Mouse (Mus musculus) splenic B cell, adult 2 months (primary cell): ENCODE measurements around the gene Oxa1l.
"Not testable (repeated sequence)": the region's sequence is repeated elsewhere in the genome, so short reads cannot be mapped to it uniquely, and the experiment has no call there.

ENCODE experiments used
- DNase-seq: peaks from one replicate; pipeline ENCODE4 v3.0.0-alpha.2; 2011; ENCODE audit warnings: low read depth, low spot score
- H3K27me3 ChIP-seq: 2 replicates; pipeline ENCODE4 v1.6.1; 2012; ENCODE audit warnings: mild to moderate bottlenecking, low read length, moderate library complexity, mixed read lengths; ENCODE audit not compliant: control insufficient read depth, poor library complexity, insufficient read depth, severe bottlenecking
- H3K36me3 ChIP-seq: 2 replicates; pipeline ENCODE4 v1.6.1; 2012; ENCODE audit warnings: mild to moderate bottlenecking, low read length, moderate library complexity, mixed read lengths; ENCODE audit not compliant: control insufficient read depth, poor library complexity, insufficient read depth, severe bottlenecking

Oxa1l gene

DNA sequence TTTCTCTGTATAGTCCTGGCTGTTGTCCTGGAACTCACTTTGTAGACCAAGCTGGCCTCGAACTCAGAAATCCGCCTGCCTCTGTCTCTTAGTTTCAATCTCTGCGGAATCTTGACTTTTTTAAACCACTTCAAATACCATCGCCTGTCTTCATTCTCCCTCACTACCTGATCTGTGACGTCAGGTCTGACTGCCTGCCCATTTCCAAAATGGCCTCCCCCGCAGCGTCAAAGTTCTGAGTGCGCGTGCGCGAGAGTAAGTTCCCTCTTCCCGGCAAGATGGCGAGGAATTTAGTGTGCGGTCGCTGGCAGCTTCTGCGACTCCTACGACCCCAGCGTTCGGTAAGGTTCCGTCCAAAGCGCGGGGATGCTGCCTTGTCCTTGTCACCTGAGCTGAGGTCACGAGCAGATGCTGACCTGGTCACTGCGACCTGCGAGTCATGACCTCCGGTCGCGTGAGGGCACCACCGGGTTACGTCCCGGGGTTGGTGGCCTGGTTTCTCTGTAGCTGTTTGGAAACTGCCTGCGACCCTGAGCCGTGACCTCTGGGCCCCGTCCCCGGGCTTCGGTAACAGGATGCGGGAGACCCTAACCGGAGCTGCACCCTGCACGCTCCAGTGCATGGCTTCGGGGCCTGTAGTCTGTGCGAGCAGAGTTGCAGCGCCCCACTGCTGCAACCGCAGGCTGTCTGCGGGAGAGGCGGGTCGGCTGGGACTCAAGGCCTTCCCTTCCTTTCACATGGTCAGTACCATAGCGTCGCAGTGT lies at the start of gene Oxa1l:
TSS of gene Oxa1l (plus strand) at position 258 of the 764 bp plus-strand sequence.
- H3K27me3 ChIP-seq, result no peaks in the 10 kb centered on the region; the same call in 1 of the 2 replicates
- H3K36me3 ChIP-seq, result 0 out of 2 replicates have a peak, but pooled peaks cover 2% of the 10 kb centered on the region
- DNase-seq, result peak; percentile 97

DNA sequence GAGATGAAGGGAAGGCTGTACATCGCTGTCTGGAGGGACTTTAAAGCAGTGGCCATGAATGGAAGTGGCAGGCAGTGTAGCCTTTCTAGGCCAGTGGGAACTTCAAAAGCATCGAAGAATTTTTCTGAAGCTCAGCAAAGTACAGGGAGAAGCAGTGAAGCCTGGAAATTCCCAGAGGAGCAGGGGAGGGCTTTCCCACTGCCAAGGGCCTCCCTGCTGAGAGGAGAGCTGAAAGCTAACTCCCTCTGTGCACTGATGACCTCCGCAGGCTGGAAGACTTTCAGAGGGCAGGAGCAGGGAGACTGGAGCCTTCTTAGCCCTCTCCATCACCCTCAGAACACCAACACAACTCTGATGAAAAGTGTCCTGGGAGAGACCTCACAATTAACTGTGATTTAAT lies 48.9 kb upstream of the Oxa1l start:
- no peak for DNase-seq
- Histone ChIP-seq H3K36me3 (no peaks in the 10 kb centered on the region), H3K27me3 (no peaks in the 10 kb centered on the region; the same call in 1 of the 2 replicates)

DNA sequence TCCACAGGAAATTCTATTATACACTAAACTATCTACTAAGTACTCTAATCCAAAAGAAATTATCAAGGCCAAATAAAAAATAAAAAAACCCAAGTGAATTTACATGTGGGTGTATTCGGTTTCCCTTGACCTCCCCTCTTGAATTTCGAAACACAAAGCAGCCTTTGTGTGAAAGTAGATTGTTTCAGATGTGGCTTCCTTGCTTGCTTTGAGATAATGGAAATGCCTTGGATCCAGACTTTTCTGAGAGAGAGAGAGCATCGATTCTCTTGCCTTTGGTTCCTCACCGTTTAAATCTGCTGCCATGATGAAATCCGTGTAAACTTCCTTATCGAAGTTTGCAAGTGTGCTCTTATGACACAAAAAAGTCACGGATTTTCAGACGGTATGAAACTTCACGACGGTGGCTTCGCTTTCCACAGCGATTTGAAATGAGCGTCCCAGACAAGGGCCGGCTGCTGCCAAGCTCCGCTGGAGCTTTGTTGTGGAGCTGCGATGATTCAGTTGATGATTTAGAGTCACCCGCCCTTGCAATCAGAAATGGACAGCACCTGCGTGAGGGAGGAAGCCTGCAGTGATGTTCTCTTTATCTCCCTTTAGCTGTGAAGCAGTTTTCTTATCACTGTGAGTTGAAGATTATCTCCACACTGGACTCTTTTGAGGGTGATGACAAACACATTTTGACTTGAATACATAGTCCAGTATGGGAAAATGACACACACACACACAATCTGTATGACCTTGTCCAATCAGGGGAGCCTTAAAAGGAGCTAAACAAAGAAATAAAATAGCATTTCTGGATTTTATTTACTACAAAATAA lies 38.9 kb upstream of the Oxa1l start:
- no peaks in the 10 kb centered on the region for H3K36me3 ChIP-seq
- no peak for DNase-seq
- H3K27me3 ChIP-seq, result no peaks in the 10 kb centered on the region

DNA sequence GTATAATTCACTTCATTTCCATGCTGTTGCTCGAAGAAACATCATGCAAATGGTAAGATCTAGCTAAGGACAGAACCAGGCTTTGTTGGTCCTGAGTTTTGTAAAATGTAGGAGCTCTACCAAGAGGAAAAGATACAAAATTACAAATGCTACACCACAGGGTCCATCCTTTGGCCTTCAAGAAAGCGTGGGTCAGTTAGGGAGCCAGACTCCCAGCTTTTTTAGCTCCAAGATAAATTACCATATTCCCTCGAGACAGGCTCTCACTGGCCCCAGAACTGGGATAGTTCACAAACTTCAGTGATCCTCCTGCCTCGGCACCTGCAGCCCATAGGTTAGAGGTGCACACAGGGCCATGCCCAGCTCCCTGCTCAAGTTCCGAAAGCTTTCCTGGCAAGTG lies 36.1 kb upstream of the Oxa1l start:
- Histone ChIP-seq H3K36me3 (no peaks in the 10 kb centered on the region), H3K27me3 (no peaks in the 10 kb centered on the region)
- no peak for DNase-seq

DNA sequence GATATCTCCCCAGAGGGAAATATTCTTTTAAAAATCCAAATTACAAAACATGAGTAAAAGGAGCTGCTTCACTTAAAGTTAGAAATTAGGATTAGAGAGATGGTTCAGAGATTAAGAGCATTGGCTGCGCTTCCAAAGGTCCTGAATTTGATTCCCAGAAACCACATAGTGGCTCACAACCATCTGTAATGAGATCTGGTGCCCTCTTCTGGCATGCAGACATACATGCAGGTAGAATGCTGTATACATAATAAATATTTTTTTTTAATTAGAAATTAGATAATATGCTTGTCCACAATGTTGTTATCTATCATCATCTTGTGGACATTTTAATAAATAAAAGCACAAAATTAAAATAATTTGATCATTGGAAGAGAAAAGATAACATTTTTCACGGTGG lies 32.1 kb upstream of the Oxa1l start:
- Histone ChIP-seq H3K27me3 (no peaks in the 10 kb centered on the region), H3K36me3 (no peaks in the 10 kb centered on the region)
- DNase-seq, result peak; percentile 11

DNA sequence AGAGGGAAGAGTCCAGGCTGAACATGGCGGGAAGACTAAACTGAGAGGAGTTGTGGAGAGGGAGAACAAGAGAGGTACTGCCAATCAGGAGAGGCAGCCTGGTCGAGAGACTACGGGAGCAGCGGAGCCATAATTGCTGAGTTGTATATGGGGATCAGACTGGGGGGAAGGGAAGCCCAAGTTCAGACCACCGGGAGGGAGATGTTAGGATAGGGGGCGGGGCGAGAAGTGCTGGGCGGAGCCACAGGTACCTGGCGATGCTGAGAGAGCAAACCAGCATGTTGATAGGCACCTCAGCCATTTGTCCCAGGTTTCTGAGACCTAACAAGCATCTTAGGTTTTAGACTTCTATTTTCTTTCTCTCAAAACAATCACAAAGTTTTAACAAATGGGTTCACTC lies 31.4 kb upstream of the Oxa1l start:
- Histone ChIP-seq H3K27me3 (no peaks in the 10 kb centered on the region), H3K36me3 (no peaks in the 10 kb centered on the region)
- no peak for DNase-seq

DNA sequence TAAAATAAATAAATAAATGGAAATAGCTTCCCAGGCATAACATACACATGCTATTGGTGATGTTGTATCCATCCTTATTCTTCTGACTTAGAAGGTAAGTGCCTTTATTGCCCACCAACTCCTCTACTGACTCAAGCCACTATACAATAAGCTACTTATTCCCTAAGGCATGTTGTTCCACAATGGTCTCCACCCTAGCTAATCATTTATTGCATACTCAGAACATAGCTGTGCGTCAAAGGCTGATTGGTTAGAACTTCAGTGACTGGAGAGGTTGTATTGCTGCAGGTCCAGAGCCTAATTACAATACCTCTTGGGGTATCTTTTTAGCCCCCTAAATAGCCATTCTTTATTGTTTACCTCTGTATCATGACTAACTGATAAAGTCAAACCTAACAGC lies 29.5 kb upstream of the Oxa1l start:
- no peaks in the 10 kb centered on the region for H3K36me3 ChIP-seq
- no peaks in the 10 kb centered on the region for H3K27me3 ChIP-seq

DNA sequence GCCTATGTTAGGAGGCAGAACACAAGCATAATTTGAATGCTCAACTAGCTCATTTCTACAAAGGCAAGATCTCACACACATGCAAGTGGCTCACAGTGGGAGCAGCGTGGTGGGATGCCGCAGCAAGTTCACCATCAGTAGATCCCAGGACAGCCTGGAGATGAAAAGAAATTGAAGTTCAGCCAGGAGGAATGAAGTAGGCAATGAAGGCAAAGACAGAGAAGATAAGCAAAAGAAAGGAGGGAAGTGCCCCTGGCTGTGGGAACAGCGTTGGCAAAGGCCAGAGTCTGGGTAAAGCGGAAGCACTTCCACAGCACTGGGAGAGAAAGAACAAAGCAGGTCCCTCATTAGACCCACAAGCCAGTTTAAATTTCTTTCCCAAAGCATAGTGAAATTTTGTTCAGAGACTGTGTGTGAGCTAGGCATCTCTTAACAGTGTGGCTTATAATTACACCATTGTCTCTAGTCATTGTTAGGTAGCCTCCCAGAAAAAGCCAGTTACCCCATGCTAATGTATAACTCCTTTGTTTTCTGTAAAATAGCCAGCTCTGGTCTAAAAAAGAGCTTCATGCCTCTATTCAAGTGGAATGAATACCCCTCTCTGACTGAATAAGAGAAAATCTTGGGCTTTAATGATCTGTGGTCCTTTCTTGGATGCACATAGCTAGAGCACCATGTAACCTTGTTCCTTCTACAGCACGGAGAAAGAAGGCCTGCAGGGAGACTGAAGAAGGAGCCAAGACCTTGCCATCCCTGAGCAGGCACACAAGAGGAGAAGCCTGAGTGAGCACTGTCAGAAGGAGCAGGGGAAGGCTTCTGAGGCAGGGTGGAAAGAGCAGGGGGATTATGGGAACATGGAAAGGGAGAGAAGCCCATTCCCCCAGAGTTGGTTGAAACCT lies 28.2 kb upstream of the Oxa1l start:
- Histone ChIP-seq H3K27me3 (no peaks in the 10 kb centered on the region), H3K36me3 (no peaks in the 10 kb centered on the region)
- no peak for DNase-seq

More for the DNA sequence above, 29.5 kb upstream of the Oxa1l start:
- DNase-seq, result no peak

DNA sequence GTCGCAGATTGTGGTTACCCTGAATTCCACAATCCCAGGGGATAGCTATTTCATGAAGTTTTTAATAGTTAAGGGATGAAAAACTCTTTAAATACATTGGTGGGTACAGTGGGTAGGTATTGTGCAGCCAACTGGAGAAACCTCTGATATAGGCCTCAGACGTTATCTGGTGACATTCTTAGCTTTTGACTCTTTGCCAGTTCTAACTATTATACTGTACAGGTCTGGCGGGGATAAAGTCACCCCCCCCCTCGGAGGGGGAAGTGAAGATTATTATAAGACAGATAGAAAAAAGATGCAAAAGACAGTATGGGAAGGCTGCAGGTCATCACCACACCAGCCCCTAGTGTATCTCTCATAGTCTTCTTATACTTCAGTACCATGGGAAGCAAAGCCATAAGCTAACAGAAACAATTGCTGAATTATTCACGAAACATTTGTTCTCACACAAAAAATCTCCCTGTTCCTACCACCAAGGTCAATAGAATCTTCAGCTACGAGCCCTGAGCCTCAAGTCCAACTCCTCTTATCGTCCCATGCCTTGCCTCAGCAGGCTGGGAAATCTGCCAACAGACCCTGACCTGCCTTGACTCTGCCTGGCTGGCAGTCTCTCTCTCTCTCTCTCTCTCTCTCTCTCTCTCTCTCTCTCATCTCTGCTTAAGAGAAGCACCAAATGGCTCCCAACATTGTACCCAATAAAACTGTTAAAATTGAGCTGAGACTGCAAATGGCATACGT lies 27.0 kb upstream of the Oxa1l start:
- DNase-seq, result no peak
- Histone ChIP-seq H3K27me3 (no peaks in the 10 kb centered on the region), H3K36me3 (no peaks in the 10 kb centered on the region)

DNA sequence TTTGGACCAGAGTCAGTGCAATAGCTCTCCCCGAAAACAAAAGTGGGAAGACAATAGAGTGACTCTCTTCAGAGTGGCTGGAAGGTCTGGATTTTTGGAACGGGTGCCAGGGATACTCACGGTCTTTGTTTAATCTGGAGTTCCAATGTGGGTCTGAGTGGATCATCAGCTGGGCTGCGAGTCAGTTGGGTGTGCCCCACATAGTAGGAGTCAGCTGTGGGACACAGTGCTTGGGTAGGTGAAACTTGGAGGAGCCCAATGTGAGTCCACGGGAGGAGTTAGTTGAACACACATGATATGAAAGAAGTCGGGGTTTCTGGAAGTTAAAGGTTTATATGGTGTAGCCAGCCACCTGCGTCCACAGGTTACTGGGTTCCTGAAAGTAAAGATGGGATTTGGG lies 19.8 kb upstream of the Oxa1l start:
- no peak for DNase-seq
- Histone ChIP-seq H3K27me3 (no peaks in the 10 kb centered on the region), H3K36me3 (no peaks in the 10 kb centered on the region)

DNA sequence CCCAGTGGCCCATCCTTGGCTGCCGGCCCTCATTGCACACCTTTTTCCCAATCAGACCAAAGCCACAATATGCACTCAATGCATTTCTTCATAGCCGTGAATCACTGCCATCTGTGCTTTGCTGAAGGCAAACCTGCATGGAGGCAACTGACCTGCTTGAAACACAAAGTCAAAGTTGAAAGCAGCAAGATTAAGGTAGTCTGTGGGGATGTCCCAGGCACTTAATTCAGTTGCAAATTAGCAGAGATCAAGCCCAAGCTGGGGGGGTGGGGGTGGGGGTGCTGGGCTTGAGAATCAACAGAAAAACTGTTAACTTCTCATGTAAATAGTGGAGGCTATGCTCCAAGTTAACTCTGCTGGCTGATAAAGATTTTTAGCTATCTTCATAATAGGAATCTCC lies 18.8 kb upstream of the Oxa1l start:
- H3K36me3 ChIP-seq, DNase-seq, H3K27me3 ChIP-seq: not testable (repeated sequence)

DNA sequence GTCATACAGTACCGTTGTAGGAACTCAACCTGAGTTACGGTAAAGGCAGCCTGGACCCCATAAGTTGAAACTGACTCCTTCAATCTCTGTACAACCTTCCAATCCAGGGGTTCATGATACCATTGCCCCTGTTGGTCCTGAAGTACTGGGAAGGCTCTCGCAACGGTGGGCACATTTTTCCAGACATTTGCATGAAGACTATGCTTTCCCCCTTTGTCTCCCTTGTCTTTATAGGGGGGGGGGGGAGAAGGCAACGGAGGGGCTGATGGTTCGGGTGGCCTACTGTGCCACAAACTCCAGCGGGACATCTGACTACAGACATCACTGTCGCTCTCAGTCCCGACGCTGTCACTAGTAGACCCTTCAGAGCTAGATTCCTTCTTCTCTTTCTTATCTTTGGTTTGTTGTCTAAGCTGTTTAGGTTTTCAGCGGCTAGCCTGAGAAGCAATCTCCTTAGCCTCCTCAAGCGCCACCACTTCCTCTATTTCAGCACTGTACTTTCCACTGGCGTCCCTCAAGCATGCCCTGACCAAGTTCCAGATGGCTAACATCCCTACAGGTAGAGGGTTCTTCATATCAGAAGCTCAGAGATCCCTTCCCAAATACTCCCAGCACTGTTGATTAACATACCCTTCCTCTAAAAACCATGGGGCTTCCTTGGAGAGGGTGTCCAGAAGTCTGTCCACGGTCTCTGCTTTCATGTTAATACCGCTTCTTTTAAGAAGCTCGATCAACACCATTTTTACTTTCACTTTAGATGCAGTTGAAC lies 9.7 kb upstream of the Oxa1l start:
- not testable (repeated sequence) for H3K27me3 ChIP-seq, H3K36me3 ChIP-seq
- peak; percentile 77 for DNase-seq

DNA sequence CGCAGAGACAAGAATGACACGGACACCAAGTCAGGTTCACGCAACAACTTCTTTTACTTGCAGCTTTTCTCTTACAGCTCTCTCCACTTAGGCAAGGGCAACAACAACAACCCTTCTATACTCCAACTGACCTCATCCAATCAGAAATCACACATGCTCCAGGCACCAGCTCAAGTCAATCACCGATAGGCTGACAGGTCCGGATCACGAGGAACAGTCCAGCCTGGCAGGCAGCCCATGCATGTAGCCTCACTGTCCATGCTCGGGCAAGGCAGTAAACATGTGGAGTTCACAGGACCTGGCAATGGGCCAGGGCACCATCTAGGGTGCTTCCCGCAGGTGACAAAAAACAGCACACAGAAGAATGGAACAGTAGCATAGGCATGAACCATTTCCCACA lies 8.3 kb upstream of the Oxa1l start:
- no peaks in the 10 kb centered on the region for H3K27me3 ChIP-seq
- no peak for DNase-seq
- no peaks in the 10 kb centered on the region for H3K36me3 ChIP-seq
